Mouse (Mus musculus): ENCODE results near the gene Adm2.

Gene Adm2

DNA sequence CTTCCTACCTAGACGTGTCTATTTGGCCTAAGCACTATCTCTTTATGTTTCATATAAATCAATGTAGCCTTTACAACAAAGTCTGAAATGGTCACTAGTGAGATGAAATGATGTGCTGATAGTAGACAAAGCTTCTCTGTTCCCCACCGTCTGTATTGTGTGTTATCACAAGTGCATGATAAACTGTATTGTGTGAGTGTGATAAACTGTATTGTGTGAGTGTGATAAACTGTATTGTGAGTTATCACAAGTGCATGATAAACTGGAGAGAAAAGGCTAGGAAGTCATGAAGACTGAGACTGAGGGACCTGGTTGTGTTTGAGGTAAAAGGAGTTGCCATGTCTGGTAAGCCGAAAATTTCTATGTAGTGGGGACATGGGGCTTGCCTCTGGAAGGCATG is 36.3 kb downstream of the Adm2 start:
- no peak for DNase-seq

DNA sequence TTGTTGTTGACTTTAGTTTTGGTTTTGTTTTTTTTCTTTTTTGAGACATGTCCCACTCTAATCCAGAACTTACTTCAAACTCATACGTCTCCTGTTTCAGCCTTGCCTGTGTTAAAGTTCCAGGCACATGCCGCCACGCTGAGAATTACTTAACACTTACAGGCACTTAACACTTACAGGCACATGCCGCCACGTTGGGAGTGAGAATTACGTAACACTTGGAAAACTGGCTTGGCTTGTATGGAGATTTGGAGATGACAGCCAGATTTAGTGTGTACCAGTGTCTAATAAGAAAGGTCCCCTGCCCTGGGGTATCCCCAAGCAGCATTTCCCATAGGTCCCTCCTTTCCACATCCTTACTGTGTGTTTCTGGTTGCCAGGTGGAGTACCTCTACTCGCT is 40.5 kb downstream of the Adm2 start:
- no peak for DNase-seq

DNA sequence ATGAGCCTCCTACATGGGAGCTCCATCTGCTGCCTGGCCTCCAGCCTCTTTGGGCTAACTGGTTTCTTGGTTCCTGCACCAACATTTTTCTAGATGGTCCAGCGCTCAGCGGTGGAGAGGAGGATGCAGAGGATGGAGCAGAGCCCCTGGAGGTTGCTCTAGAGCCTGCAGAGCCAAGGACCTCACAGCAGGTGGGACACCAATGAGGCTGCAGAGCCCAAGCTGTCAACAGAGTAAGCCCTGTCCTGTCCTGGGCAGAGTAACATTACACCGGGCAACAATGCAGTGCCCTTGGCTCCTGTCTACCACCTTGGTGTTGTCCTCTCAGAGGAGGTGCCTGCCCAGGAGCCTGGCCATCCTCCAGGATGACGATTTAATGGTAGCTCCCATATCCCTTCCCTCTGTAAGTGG is 42.6 kb downstream of the Adm2 start:
- DNase-seq: peak; percentile 88 to 90

DNA sequence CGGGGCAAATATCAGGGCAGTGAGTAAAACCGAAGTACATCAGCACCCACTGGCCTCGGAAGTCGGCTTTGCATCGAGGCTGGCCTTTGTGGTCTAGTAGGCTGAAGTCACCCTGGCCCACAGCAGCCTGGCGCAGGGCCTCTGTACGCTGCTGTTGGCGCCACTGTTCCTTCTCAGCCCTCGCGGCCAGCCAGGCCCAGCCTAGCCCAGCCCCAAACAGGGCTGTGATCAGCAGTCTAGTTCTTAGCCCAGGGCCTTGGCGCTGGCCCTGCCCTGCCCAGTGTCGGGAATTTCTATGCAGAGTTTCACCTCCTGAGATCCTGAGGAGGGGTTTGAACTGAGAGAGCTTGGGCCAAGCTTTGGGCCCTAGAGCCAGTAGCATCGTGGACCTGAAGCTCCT is 49.5 kb downstream of the Adm2 start:
- DNase-seq: peak in 1 of 2 experiments; percentile 12

DNA sequence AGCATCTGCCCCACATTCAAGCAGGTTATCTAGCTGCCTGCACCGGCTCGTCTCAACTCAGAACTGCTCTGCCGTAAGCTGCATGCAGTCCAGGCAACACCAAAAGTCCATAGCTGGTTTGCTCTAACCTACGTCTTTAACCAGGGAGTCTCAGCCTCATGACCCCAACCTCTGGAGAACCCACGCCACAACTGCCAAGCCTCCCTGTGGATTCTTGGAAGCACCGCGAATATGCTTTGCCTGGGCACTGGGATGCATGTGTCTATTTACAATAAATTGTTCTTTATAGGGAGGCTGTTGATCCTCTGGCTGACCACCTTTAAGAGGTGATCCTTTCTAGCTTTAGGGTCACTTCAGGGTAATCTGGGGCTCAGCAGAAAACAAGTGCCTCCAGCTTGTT is 50.0 kb downstream of the Adm2 start:
- DNase-seq: peak in 1 of 2 experiments; percentile 8

DNA sequence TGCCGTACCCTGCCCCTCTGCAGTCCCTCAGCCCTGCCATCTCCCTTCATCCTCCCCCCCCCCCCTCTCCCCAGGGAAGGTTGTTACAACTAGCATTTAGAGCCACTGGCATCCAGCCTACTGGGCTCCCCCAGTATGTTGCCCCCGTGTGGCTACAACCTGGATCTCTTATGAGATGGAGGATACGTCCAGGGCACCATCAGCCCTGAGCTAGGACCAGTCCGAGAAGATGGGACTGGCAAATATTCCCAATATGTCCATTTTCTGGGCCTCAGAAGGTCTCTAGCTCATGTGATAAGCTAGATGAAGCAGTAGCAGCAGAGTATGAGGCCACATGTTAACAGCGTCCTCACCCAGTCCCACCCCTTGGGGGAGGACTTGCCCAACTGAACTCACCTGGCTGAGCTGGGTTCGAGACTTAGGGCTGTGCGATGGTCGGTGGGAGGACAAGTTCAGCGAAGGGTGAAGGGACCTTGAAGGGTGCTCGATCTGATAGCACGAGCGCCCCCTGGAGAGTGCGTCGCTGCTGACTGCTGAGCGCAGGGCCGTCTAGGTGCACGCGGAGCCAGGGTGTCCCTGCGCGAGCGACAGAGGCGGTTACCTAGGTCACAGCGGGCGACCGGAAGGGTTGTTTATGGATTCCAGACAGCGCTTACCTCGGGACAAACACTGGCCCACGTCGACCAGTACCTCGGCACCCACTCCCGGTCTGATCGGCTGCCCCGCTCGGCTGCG is 50.7 kb downstream of the Adm2 start:
- peak; percentile 79 to 83 for DNase-seq

DNA sequence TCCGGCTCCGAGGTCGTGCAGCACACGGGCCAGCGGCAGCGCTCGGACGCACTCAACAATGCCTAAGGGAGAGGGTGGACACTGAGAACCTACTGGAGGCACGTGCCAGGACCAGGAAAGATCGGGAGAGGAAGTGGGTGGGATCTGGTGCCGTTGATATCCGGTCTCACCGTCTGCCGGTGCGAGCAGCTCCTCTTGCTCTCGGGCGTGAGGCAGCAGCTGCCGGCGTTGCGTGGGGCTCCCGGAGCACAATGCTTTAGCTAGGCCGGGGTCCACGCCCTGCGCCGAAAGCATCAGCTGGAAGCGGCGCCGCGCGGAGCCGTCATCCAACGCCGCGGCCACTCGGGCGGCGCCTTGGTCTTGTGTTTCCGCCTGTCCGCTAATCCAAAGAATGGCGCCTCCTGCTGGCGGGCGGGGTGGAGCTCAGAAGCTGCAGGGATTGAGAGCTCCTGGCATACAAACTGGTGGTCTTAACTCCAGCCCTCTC is 51.3 kb downstream of the Adm2 start, which contains the start of gene Sco2:
Gene Sco2, minus strand, starts transcription at position 85 of the 487 bp plus-strand sequence.
- DNase-seq: peak; percentile 96 to 98
